23 mouse cellular contexts compared by ENCODE assay signal in genomic region chr2:15538643-15539042, GRCm38 (mm10). TPM values are rescaled to one million over a fixed set of nuclear protein-coding genes. Genes with fewer than 3 reads are reported as not detected.
DNase-seq lines count a peak whose midpoint lies in the region; ATAC-seq and TF ChIP-seq lines count a peak whose summit lies in the region.
"Had no signal": no experiment of that assay in that cellular context is flagged by ENCODE, and none has a peak within 500 bp of the region (broad histone marks: within the 10 kb centered on the region; RNA-seq: fewer than 3 reads in every experiment).

No protein-coding gene starts in this region.

- WGBS in intestine, embryonic 16.5 days, result 60% methylated on average over 1 of the region's 1 CpGs
- WGBS in intestine, embryonic 15.5 days, result 76% methylated on average over 1 of the region's 1 CpGs
- WGBS in lung, embryonic 16.5 days, result 39% methylated on average over 1 of the region's 1 CpGs

- no peak for TF ChIP-seq CTCF in Patski (IDR thresholded peaks at IDR 0.05)
- TF ChIP-seq CTCF in brain, embryonic 14.5 days (IDR thresholded peaks at IDR 0.05; ENCODE audit: borderline replicate concordance, extremely low read depth, insufficient read depth, insufficient read length), result no peak

- H3K4me2 ChIP-seq in intestine, embryonic 16.5 days (ENCODE audit: low read depth, low read length), result no peak overlapping the region
- H3K4me2 ChIP-seq in intestine, embryonic 15.5 days (replicated peaks), result no peak overlapping the region
- no peak overlapping the region for H3K4me2 ChIP-seq in lung, embryonic 16.5 days (ENCODE audit: low read depth, low read length)
- H3K4me2 ChIP-seq: embryonic facial prominence, embryonic 13.5 days; forebrain, embryonic 13.5 days; limb, embryonic 15.5 days; midbrain, embryonic 12.5 days; stomach, embryonic 15.5 days had no signal

- H3K9ac ChIP-seq in intestine, embryonic 16.5 days (ENCODE audit: low read depth, low read length), result no peak overlapping the region
- no peak overlapping the region for H3K9ac ChIP-seq in intestine, embryonic 15.5 days
- H3K9ac ChIP-seq in lung, embryonic 16.5 days (ENCODE audit: low read length), result no peak overlapping the region
- H3K9ac ChIP-seq: embryonic facial prominence, embryonic 13.5 days; forebrain, embryonic 13.5 days; limb, embryonic 15.5 days; midbrain, embryonic 12.5 days; stomach, embryonic 15.5 days had no signal

- no peak overlapping the region for H3K27ac ChIP-seq in intestine, embryonic 16.5 days (ENCODE audit: low read length)
- no peak overlapping the region for H3K27ac ChIP-seq in intestine, embryonic 15.5 days
- no peak overlapping the region for H3K27ac ChIP-seq in lung, embryonic 16.5 days (ENCODE audit: low read length)
- H3K27ac ChIP-seq: embryonic facial prominence, embryonic 13.5 days; forebrain, embryonic 13.5 days; hindbrain, postnatal 0 days; limb, embryonic 15.5 days; midbrain, embryonic 12.5 days; stomach, embryonic 15.5 days had no signal

- peak; percentile 54 for DNase-seq in Patski (ENCODE audit: low read depth, low spot score)
- DNase-seq in brain, embryonic 14.5 days (ENCODE audit: low read depth), result peak; percentile 1
- DNase-seq in thymus, postnatal 4 days, result no peak
- DNase-seq: cerebellum, adult 11 months; cerebellum, postnatal 36 days; kidney, adult 9 months; layer of hippocampus, adult 9-11 months; right cerebral cortex, adult 18-20 months; spleen, adult 18-20 months; thymus, postnatal 14 days had no signal

- no peaks in the 10 kb centered on the region for H3K4me1 ChIP-seq in intestine, embryonic 16.5 days (ENCODE audit: control insufficient read depth, insufficient read depth, low read length)
- H3K4me1 ChIP-seq in intestine, embryonic 15.5 days (replicated peaks), result no peaks in the 10 kb centered on the region
- H3K4me1 ChIP-seq in lung, embryonic 16.5 days (replicated peaks; ENCODE audit: control insufficient read depth, insufficient read depth, low read length), result no peaks in the 10 kb centered on the region
- H3K4me1 ChIP-seq: embryonic facial prominence, embryonic 13.5 days; forebrain, embryonic 13.5 days; limb, embryonic 15.5 days; midbrain, embryonic 12.5 days; stomach, embryonic 15.5 days had no signal

- H3K36me3 ChIP-seq in intestine, embryonic 16.5 days (ENCODE audit: control insufficient read depth, insufficient read depth, low read length), result no peaks in the 10 kb centered on the region
- H3K36me3 ChIP-seq in intestine, embryonic 15.5 days, result no peaks in the 10 kb centered on the region
- H3K36me3 ChIP-seq in lung, embryonic 16.5 days (ENCODE audit: control insufficient read depth, insufficient read depth, low read length), result no peaks in the 10 kb centered on the region
- H3K36me3 ChIP-seq: embryonic facial prominence, embryonic 13.5 days; limb, embryonic 15.5 days; midbrain, embryonic 12.5 days; stomach, embryonic 15.5 days had no signal

- TF ChIP-seq POLR2A in brain, embryonic 14.5 days (IDR thresholded peaks at IDR 0.05; ENCODE audit: borderline replicate concordance, extremely low read depth, insufficient read depth, insufficient read length, poor library complexity, severe bottlenecking), result no peak

- peak; percentile 55 for ATAC-seq in intestine, embryonic 16.5 days
- no peak for ATAC-seq in intestine, embryonic 15.5 days
- ATAC-seq in Patski, result peak; percentile 99
- peak; percentile 84 for ATAC-seq in lung, embryonic 16.5 days (ENCODE audit: low read depth)
- ATAC-seq in megakaryocyte-erythroid progenitor cell, adult 5-6 weeks (replicated peaks; ENCODE audit: low FRiP score, low TSS enrichment, poor library complexity, severe bottlenecking), result no peak
- ATAC-seq: forebrain, embryonic 13.5 days; hindbrain, postnatal 0 days had no signal

- CTCF ChIA-PET in Patski (lab: Charles Lee), result interaction anchor here (0.9 kb wide), 1 partner anchor 12 kb away, joined by 3 read pairs; no protein-coding TSS in a partner anchor

- POLR2A ChIA-PET in Patski (lab: Charles Lee), result no interaction called here

- in situ Hi-C loops in Patski (cut with MboI; ENCODE audit: low pct_unique_long_range_greater_than_20kb), result no loop called here

- no peaks in the 10 kb centered on the region for H3K27me3 ChIP-seq in intestine, embryonic 16.5 days (replicated peaks; ENCODE audit: control insufficient read depth, insufficient read depth, low read length)
- H3K27me3 ChIP-seq in intestine, embryonic 15.5 days (replicated peaks), result no peaks in the 10 kb centered on the region
- H3K27me3 ChIP-seq in Patski, result no peaks in the 10 kb centered on the region
- H3K27me3 ChIP-seq in lung, embryonic 16.5 days (ENCODE audit: control insufficient read depth, insufficient read depth, low read depth, low read length), result no peaks in the 10 kb centered on the region
- H3K27me3 ChIP-seq: embryonic facial prominence, embryonic 13.5 days; forebrain, embryonic 13.5 days; limb, embryonic 15.5 days; midbrain, embryonic 12.5 days; stomach, embryonic 15.5 days had no signal

- no peaks in the 10 kb centered on the region for H3K9me3 ChIP-seq in intestine, embryonic 16.5 days (ENCODE audit: control insufficient read depth, low read length)
- no peaks in the 10 kb centered on the region for H3K9me3 ChIP-seq in intestine, embryonic 15.5 days
- no peaks in the 10 kb centered on the region for H3K9me3 ChIP-seq in lung, embryonic 16.5 days (ENCODE audit: control insufficient read depth, low read length)
- H3K9me3 ChIP-seq: embryonic facial prominence, embryonic 13.5 days; forebrain, embryonic 13.5 days; limb, embryonic 15.5 days; midbrain, embryonic 12.5 days; stomach, embryonic 15.5 days had no signal

- no peak overlapping the region for H3K4me3 ChIP-seq in intestine, embryonic 16.5 days (ENCODE audit: low read length)
- no peak overlapping the region for H3K4me3 ChIP-seq in intestine, embryonic 15.5 days (replicated peaks)
- no peak overlapping the region for H3K4me3 ChIP-seq in lung, embryonic 16.5 days (ENCODE audit: low read length)
- H3K4me3 ChIP-seq: embryonic facial prominence, embryonic 13.5 days; forebrain, embryonic 13.5 days; limb, embryonic 15.5 days; midbrain, embryonic 12.5 days; myocyte; stomach, embryonic 15.5 days had no signal

RNA-seq across cellular contexts. Expression of gene Malrd1, which starts 12.4 kb away (rescaled TPM):
- 1.2 and 2.1 TPM in 2 replicates for polyA plus RNA-seq in intestine, embryonic 16.5 days (2015; fragmentation: Nextera tagmentation; extraction: Ambion mirVana)
- polyA plus RNA-seq in intestine, embryonic 15.5 days (2015; fragmentation: Nextera tagmentation; extraction: Ambion mirVana), result 1.1 and 1.5 TPM in 2 replicates
- 43.6 TPM for polyA plus RNA-seq in Patski (2021)
- 0.04 and 0.06 TPM in 2 replicates for polyA plus RNA-seq in brain, embryonic 14.5 days (2012; rRNA removed)
- polyA plus RNA-seq in lung, embryonic 16.5 days (2015; fragmentation: Nextera tagmentation; extraction: Ambion mirVana), result 0.06 TPM in 1 of 2 replicates, not detected in the other
- total RNA-seq in megakaryocyte-erythroid progenitor cell, adult 5-6 weeks (2014; fragmentation: Nextera tagmentation), result not detected in 2 replicates
- total RNA-seq in megakaryocyte-erythroid progenitor cell, adult 5-6 weeks (2017), result not detected in 2 replicates
- total RNA-seq: heart, adult 18-20 months; neutrophil, adult 5-6 weeks had no signal
- polyA plus RNA-seq: embryonic facial prominence, embryonic 13.5 days; myocyte had no signal

Comparison
In these comparisons a context has a peak if more than half of its experiments do, and no peak if none do; other contexts are left out.
1. ATAC-seq: peak in intestine, embryonic 16.5 days (single experiment), Patski (single experiment) and lung, embryonic 16.5 days (single experiment); none in intestine, embryonic 15.5 days (single experiment) and megakaryocyte-erythroid progenitor cell, adult 5-6 weeks (single experiment).
2. RNA of gene Malrd1, which starts 12.4 kb away (polyA plus RNA-seq): 43.6 TPM in Patski (single experiment); 1.2 to 2.1 TPM in intestine, embryonic 16.5 days, 1.1 to 1.5 TPM in intestine, embryonic 15.5 days, 0.04 to 0.06 TPM in brain, embryonic 14.5 days and 0.06 TPM in lung, embryonic 16.5 days; every median in the first group is over 10 times any median in the second.